Mouse (Mus musculus) stomach, embryonic 14.5 days (tissue): ENCODE results near the gene 1700010I14Rik. TPM values are rescaled to one million over a fixed set of nuclear protein-coding genes. Genes with fewer than 3 reads are reported as not detected.

Source experiments
- ATAC-seq: fragments of 200-750 bp; cut with Nextera tagmentation; 2 replicates; pipeline ENCODE4 v1.8.0; 2017; ENCODE audit warnings: low read depth, moderate TSS enrichment; ENCODE audit not compliant: insufficient number of reproducible peaks, insufficient read depth, low FRiP score
- H3K27ac ChIP-seq: fragments of 300-500 bp; sonication (generic); 2 replicates; pipeline ENCODE4 v1.5.1; 2014; ENCODE audit warnings: mild to moderate bottlenecking, low read length, moderate library complexity, mixed read lengths
- H3K27me3 ChIP-seq: fragments of 300-500 bp; sonication (generic); 2 replicates; pipeline ENCODE4 v1.6.1; 2014; ENCODE audit warnings: low read length, control low read depth, mixed read lengths; ENCODE audit not compliant: control insufficient read depth, insufficient read depth
- H3K36me3 ChIP-seq: fragments of 300-500 bp; sonication (generic); 2 replicates; pipeline ENCODE4 v1.6.1; 2014; ENCODE audit warnings: mild to moderate bottlenecking, control low read depth, low read length, moderate library complexity, mixed read lengths; ENCODE audit not compliant: control insufficient read depth, insufficient read depth
- H3K4me1 ChIP-seq: fragments of 300-500 bp; sonication (generic); 2 replicates; pipeline ENCODE4 v1.6.1; 2014; ENCODE audit warnings: low read length, control low read depth, mixed read lengths; ENCODE audit not compliant: control insufficient read depth, insufficient read depth
- H3K4me2 ChIP-seq: fragments of 300-500 bp; sonication (generic); replicated peaks from 2 replicates; pipeline ENCODE4 v1.6.1; 2014; ENCODE audit warnings: low read depth, low read length, control low read depth
- H3K4me3 ChIP-seq: fragments of 300-500 bp; sonication (generic); 2 replicates; pipeline ENCODE4 v1.5.1; 2014; ENCODE audit warnings: low read depth, low read length, control low read depth
- H3K9ac ChIP-seq: fragments of 300-500 bp; sonication (generic); replicated peaks from 2 replicates; pipeline ENCODE4 v1.6.1; 2014; ENCODE audit warnings: low read depth, mild to moderate bottlenecking, control low read depth, low read length, moderate library complexity, mixed read lengths
- H3K9me3 ChIP-seq: fragments of 300-500 bp; sonication (generic); 2 replicates; pipeline ENCODE4 v1.6.1; 2016; ENCODE audit warnings: low read depth, low read length, control low read depth; ENCODE audit not compliant: control insufficient read depth
- WGBS: fragments of 180-500 bp; shearing (Covaris S2); extraction: QIAGEN DNeasy Blood & Tissue Kit; methylation state at CpG from one replicate; pipeline ENCODE4 v1.1.7; 2014; 5-methylcytosine and 5-hydroxymethylcytosine counted together
- polyA plus RNA-seq: library from polyadenylated mRNA; unstranded; fragments of >200 nt; fragmentation: Nextera tagmentation; extraction: Ambion mirVana; gene quantifications from 2 replicates; pipeline ENCODE4 v1.2.1, GENCODE M21; 2014

The 1700010I14Rik gene
- polyA plus RNA-seq, 1 experiment from 2014 or later, result 1.1 TPM

DNA sequence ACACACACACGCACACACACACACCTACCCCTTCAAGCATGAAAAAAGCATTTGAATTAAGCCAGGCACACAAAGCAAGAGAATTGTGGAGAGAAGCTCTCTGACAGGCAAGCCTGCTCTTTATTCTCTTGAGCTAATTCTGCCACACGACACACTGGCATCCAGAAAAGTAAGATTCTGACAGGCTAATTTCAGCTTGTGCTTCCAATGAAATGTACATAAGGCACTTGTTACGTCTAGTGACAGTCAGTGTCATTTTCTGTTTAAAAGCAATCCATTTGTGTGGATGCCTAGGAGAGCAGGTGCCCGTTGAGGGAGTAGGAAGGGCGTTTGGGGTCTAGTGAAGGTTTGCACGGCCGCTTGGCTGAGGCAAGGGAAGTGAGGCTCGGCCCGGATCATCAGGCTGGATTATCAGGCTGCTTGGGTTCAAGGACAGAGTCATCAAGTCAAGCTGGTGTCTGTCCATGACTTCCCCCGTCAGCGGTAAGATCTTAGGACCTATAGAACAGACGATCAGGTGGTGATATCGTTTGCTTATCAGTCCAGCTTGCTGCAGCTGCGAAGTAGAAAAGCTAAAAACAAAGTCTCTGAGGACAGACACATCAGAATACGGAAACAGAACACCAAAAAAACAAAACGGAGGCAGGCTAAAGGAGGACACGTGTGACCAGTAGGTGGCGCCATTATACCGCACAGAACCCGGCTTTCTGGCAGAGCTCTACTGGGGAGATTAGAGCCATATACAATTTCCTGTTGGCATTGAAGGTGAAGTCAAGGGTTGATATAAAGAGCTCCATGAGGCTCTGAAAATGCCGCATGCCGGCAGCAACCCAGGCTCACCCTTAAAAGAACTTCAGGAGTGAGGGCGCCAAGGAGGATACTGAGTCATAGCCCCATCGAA lies 43.4 kb downstream of the 1700010I14Rik start:
- Histone ChIP-seq H3K27me3 (no peaks in the 10 kb centered on the region), H3K9me3 (no peaks in the 10 kb centered on the region), H3K9ac (no peak overlapping the region), H3K27ac (no peak overlapping the region), H3K4me1 (no peaks in the 10 kb centered on the region), H3K36me3 (no peaks in the 10 kb centered on the region), H3K4me3 (no peak overlapping the region), H3K4me2 (peak overlapping the region; percentile 22)
- ATAC-seq, result no peak; the same call in 1 of the 2 replicates
- 15% methylated on average over 24 of the region's 24 CpGs for whole genome bisulfite sequencing

DNA sequence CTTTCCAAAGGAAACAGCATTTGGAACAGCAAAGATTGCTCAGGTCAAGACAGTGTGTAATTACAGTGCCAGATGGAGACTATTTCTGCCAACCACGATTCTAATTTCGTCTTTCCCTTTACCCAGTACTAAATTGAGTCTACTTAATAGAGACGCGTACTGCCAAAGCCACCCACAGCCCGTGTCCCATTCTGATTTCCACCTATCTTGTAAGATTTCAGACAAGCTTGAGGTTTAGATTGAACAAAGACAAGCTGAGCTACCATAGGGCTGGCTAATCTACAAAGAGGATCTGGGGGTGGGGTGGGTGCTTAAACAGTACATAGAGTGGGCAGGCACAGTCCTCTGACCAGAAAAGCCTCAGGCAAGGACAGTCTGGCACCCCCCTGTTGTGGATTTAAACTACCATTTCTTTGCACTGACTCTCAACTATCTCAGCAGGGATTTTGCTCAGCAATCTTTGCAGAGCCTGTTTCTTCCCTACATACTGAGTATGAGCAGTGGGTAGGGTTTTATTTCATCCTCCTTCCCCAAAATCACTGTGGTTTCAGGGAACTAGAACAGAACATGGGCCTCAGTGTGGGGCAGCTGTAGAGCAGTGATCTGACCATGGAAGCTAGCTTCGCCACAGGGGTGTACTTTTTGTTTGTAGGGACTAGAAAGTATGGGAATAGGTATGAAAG lies 44.4 kb downstream of the 1700010I14Rik start:
- H3K9ac ChIP-seq, result no peak overlapping the region
- no peaks in the 10 kb centered on the region for H3K9me3 ChIP-seq
- no peak overlapping the region for H3K4me3 ChIP-seq
- no peak overlapping the region for H3K4me2 ChIP-seq
- 79% methylated on average over 6 of the region's 6 CpGs for WGBS
- no peak for ATAC-seq
- H3K27me3 ChIP-seq, result no peaks in the 10 kb centered on the region
- H3K4me1 ChIP-seq, result no peaks in the 10 kb centered on the region
- no peaks in the 10 kb centered on the region for H3K36me3 ChIP-seq
- no peak overlapping the region for H3K27ac ChIP-seq

DNA sequence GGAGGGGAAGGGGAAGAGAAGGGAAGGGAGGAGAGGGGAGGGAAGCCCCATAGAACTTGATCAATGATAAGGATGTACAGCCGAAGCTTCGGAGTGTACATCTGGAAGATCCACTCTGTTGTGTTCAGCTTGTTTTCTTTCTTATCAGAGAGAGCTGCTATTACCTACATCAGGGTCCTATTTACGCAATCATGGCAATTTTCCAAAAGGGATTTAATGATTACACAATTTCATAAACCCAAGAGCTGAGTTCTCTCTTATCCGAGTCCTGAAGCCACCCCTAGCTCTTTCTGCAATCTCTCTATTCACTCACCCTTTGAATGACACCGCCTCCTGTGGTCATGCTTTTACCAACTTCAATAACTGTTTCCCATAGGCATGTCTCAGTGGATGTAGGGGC lies 45.4 kb downstream of the 1700010I14Rik start:
- H3K9me3 ChIP-seq, result no peaks in the 10 kb centered on the region
- WGBS, result 75% methylated on average over 5 of the region's 5 CpGs
- no peaks in the 10 kb centered on the region for H3K36me3 ChIP-seq
- H3K27me3 ChIP-seq, result no peaks in the 10 kb centered on the region
- no peak overlapping the region for H3K4me3 ChIP-seq
- ATAC-seq, result no peak
- H3K4me2 ChIP-seq, result no peak overlapping the region
- no peak overlapping the region for H3K9ac ChIP-seq
- H3K27ac ChIP-seq, result no peak overlapping the region
- no peaks in the 10 kb centered on the region for H3K4me1 ChIP-seq

DNA sequence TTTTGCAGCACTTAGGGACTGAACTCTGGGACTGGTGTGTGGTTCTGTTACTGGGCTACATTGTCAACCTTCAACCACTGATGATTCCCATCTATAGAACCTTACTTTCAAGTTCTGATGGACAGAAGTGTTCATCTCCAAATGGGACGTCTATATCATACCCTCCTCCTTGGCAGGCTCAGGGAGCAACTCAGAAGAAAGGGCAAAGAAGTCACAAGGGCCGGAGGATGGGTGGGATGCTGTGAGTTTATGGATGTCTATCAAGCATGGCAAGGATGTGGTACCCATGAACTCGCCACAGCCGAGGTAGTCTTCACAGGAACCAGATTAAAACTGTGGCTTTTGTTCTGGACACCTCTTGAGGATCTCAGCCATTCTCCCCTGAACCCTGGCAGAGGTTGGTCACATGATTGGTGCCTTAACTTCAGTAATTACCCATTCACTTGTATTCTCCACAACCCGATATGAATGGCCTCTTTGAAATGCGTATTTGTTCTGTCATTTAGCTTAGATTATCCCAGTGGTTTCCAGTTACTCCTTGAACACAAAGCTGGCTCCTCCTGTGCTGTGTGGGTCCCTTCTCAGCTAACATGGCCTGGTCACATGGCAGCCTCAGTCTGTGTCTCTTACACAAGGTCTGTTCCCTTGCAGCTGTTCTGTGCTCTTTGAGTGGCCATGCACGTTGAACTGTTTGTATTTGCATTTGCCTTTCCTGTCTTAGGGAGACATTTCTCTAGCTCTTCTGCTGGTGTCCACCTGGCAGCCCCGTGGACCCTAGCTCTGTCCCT lies 47.6 kb downstream of the 1700010I14Rik start:
- Histone ChIP-seq H3K4me1 (no peaks in the 10 kb centered on the region), H3K4me3 (no peak overlapping the region), H3K27me3 (no peaks in the 10 kb centered on the region), H3K27ac (no peak overlapping the region), H3K36me3 (no peaks in the 10 kb centered on the region), H3K4me2 (no peak overlapping the region), H3K9me3 (no peaks in the 10 kb centered on the region), H3K9ac (no peak overlapping the region)
- 69% methylated on average over 8 of the region's 8 CpGs for WGBS
- no peak for ATAC-seq

DNA sequence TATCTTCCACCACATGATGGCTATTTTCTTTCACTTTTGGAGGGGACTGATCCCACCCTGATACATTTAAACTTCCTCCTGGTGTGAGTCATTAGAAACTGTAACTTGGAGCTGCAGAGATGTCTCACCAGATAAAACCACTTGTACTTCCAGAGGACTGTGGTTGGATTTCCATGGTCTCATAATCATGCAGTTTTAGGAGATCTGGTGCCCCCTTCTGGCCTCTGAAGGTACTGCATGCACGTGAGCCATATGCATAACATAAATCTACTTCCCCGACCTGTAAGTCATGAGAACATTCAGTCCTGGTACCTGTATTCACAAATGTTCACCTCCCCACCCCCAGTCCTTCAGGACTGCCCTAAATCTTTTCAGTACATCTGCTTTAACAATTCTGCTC lies 54.6 kb downstream of the 1700010I14Rik start:
- Histone ChIP-seq H3K9ac (no peak overlapping the region), H3K4me3 (no peak overlapping the region), H3K9me3 (no peaks in the 10 kb centered on the region), H3K4me1 (no peaks in the 10 kb centered on the region), H3K36me3 (no peaks in the 10 kb centered on the region), H3K4me2 (no peak overlapping the region), H3K27me3 (no peaks in the 10 kb centered on the region), H3K27ac (no peak overlapping the region)
- WGBS, result 53% methylated on average over 2 of the region's 2 CpGs
- no peak for ATAC-seq

DNA sequence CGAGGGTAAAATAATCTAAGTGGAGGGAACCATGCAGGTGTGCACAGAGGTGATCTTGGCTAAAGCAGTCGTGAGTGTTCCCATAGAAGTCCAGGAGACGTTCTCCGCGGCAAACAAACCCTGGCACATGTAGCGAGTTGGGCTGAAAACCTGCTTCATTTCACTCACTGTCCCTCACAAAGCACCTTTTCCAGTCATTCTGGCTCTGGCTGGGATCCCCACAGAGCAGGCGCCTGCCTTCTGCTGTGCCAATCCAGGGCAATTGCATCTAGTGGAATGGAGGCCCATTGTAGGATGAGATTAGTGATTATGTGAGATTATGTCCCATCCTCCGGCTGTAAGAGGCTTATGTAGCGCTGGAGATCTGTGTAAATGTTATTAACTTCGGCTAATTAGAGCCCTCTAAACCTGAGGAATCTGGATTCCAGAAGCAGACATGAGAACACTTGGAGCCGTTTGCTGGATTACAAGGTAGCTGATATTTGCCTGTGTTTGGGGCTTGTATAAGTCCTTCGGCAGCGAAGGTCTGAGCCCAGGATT lies 64.4 kb downstream of the 1700010I14Rik start:
- H3K4me2 ChIP-seq, result no peak overlapping the region

DNA sequence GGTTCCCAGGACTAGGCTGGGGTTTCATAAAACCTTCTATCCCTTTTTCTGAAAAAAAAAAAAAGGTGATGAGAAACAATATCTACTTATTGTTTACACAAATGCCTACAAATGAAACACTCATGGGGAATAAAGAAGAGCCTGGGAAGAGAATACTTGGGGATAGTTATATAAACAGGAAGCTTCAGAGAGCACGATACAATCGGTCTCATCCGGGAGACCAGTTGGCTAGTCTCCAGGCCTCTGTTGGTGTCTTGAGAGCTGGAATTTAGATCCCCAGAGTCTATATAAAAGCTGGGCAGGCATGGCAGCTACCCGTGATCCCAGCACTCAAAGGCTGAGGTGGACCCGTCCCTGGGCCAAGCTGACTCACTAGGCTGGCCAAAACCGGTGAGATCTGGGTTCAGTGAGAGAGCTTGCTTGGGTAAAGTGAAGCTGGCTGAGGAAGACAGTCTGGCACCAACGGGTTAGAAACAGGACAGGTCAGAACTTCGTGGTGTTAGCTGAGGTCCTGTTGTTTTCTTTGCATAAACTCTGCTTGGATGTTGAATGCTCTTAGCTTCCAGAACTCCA lies 71.3 kb downstream of the 1700010I14Rik start:
- no peak for ATAC-seq
- WGBS, result 55% methylated on average over 8 of the region's 8 CpGs
- H3K9me3 ChIP-seq, result no peaks in the 10 kb centered on the region
- no peaks in the 10 kb centered on the region for H3K36me3 ChIP-seq
- H3K9ac ChIP-seq, result no peak overlapping the region
- H3K27ac ChIP-seq, result no peak overlapping the region
- H3K4me3 ChIP-seq, result no peak overlapping the region
- no peaks in the 10 kb centered on the region for H3K4me1 ChIP-seq
- H3K27me3 ChIP-seq, result no peaks in the 10 kb centered on the region
- H3K4me2 ChIP-seq, result no peak overlapping the region

More for the DNA sequence above, 64.4 kb downstream of the 1700010I14Rik start:
- Histone ChIP-seq H3K27ac (no peak overlapping the region), H3K36me3 (no peaks in the 10 kb centered on the region), H3K9ac (no peak overlapping the region), H3K9me3 (no peaks in the 10 kb centered on the region), H3K4me3 (no peak overlapping the region), H3K27me3 (no peaks in the 10 kb centered on the region), H3K4me1 (no peaks in the 10 kb centered on the region)
- WGBS, result 80% methylated on average over 13 of the region's 13 CpGs
- no peak for ATAC-seq
